Mouse (Mus musculus) retina, adult 2 months (tissue): ENCODE measurements at regions not wholly inside any gene's neighbourhood (a gene's known extent, or its start where the extent isn't known, plus 50 kb on each side); places are given as distances from the start of the nearest gene placed in this dataset.

Experiments
- DNase-seq: peaks from one replicate; pipeline ENCODE4 v3.0.0-alpha.2; 2012; ENCODE audit warnings: low read depth, low spot score

- no peak for DNase-seq
Measured at GRCm38 (mm10) chr9:43600396-43600795, 143.4 kb upstream of the Nectin1 start.

- no peak for DNase-seq
Measured at GRCm38 (mm10) chr9:43617632-43618031, 126.2 kb upstream of the Nectin1 start.

GRCm38 (mm10) chr9:43627558-43627957, 116.2 kb upstream of the Nectin1 start:
- no peak for DNase-seq

- no peak for DNase-seq
Measured at GRCm38 (mm10) chr9:43628786-43629185, 115.0 kb upstream of the Nectin1 start.

GRCm38 (mm10) chr9:43636372-43636965, 107.3 kb upstream of the Nectin1 start:
- no peak for DNase-seq

- peak; percentile 26 for DNase-seq
Measured at GRCm38 (mm10) chr9:43658186-43658585, 85.6 kb upstream of the Nectin1 start.

- no peak for DNase-seq
Measured at GRCm38 (mm10) chr9:43659237-43659636, 84.5 kb upstream of the Nectin1 start.

GRCm38 (mm10) chr9:43660151-43660550, 83.6 kb upstream of the Nectin1 start:
- DNase-seq = no peak

- DNase-seq = no peak
Measured at GRCm38 (mm10) chr9:43660896-43661563, 82.8 kb upstream of the Nectin1 start.

- DNase-seq = no peak
Measured at GRCm38 (mm10) chr9:43661646-43662045, 82.1 kb upstream of the Nectin1 start.

GRCm38 (mm10) chr9:43667386-43667785, 76.4 kb upstream of the Nectin1 start:
- no peak for DNase-seq

GRCm38 (mm10) chr9:43667974-43668373, 75.8 kb upstream of the Nectin1 start:
- DNase-seq = no peak

GRCm38 (mm10) chr9:43668731-43669130, 75.1 kb upstream of the Nectin1 start:
- no peak for DNase-seq

- no peak for DNase-seq
Measured at GRCm38 (mm10) chr9:43670563-43670962, 73.2 kb upstream of the Nectin1 start.

- no peak for DNase-seq
Measured at GRCm38 (mm10) chr9:43673171-43673680, 70.6 kb upstream of the Nectin1 start.

- no peak for DNase-seq
Measured at GRCm38 (mm10) chr9:43674321-43674720, 69.5 kb upstream of the Nectin1 start.

GRCm38 (mm10) chr9:43676011-43676410, 67.8 kb upstream of the Nectin1 start:
- no peak for DNase-seq

- DNase-seq = no peak
Measured at GRCm38 (mm10) chr9:43679331-43679730, 64.5 kb upstream of the Nectin1 start.

GRCm38 (mm10) chr9:43681317-43681716, 62.5 kb upstream of the Nectin1 start:
- DNase-seq = no peak

- no peak for DNase-seq
Measured at GRCm38 (mm10) chr9:43682102-43682501, 61.7 kb upstream of the Nectin1 start.

GRCm38 (mm10) chr9:43684596-43684995, 59.2 kb upstream of the Nectin1 start:
- DNase-seq = no peak

GRCm38 (mm10) chr9:43692015-43692414, 51.8 kb upstream of the Nectin1 start:
- no peak for DNase-seq

GRCm38 (mm10) chr9:43692538-43692937, 51.2 kb upstream of the Nectin1 start:
- no peak for DNase-seq
